Mouse (Mus musculus) stomach, postnatal 0 days (tissue): Measurements from ENCODE around the gene Tm6sf1. TPM values are rescaled to one million over a fixed set of nuclear protein-coding genes. Genes with fewer than 3 reads are reported as not detected.

ENCODE experiments used
- ATAC-seq: fragments of 200-750 bp; cut with Nextera tagmentation; 2 replicates; pipeline ENCODE4 v1.8.0; 2017; ENCODE audit not compliant: low FRiP score, low TSS enrichment
- DNase-seq: peaks from one replicate; pipeline ENCODE4 v3.0.0-alpha.2; 2016; ENCODE audit warnings: low spot score
- H3K27ac ChIP-seq: fragments of 300-500 bp; sonication (generic); replicated peaks from 2 replicates; pipeline ENCODE4 v1.5.1; 2014; ENCODE audit warnings: mild to moderate bottlenecking, control low read depth
- H3K27me3 ChIP-seq: fragments of 300-500 bp; sonication (generic); 2 replicates; pipeline ENCODE4 v1.6.1; 2014; ENCODE audit warnings: low read length; ENCODE audit not compliant: control insufficient read depth, insufficient read depth
- H3K36me3 ChIP-seq: fragments of 300-500 bp; sonication (generic); 2 replicates; pipeline ENCODE4 v1.6.1; 2014; ENCODE audit warnings: low read length, mixed read lengths; ENCODE audit not compliant: control insufficient read depth, insufficient read depth
- H3K4me1 ChIP-seq: fragments of 300-500 bp; sonication (generic); replicated peaks from 2 replicates; pipeline ENCODE4 v1.6.1; 2014; ENCODE audit warnings: antibody characterized with exemption; ENCODE audit not compliant: control insufficient read depth, insufficient read depth
- H3K4me2 ChIP-seq: fragments of 300-500 bp; sonication (generic); replicated peaks from 2 replicates; pipeline ENCODE4 v1.6.1; 2014; ENCODE audit warnings: low read depth, mild to moderate bottlenecking, control low read depth, moderate library complexity
- H3K4me3 ChIP-seq: fragments of 300-500 bp; sonication (generic); 2 replicates; pipeline ENCODE4 v1.5.1; 2014; ENCODE audit warnings: low read depth, low read length, control low read depth
- H3K9ac ChIP-seq: fragments of 300-500 bp; sonication (generic); 2 replicates; pipeline ENCODE4 v1.6.1; 2014; ENCODE audit warnings: mild to moderate bottlenecking, low read length, control low read depth, mixed read lengths
- H3K9me3 ChIP-seq: fragments of 300-500 bp; sonication (generic); 2 replicates; pipeline ENCODE4 v1.6.1; 2016; ENCODE audit warnings: low read length; ENCODE audit not compliant: control insufficient read depth
- CTCF ChIP-seq: IDR thresholded peaks from 2 replicates; pipeline ENCODE4 v1.5.1; 2016; ENCODE audit warnings: antibody characterized with exemption, low read depth, mild to moderate bottlenecking, moderate library complexity
- EP300 ChIP-seq: optimal IDR thresholded peaks from 2 replicates; pipeline ENCODE3; 2016; ENCODE audit warnings: antibody characterized with exemption
- WGBS: fragments of 180-500 bp; shearing (Covaris S2); extraction: QIAGEN DNeasy Blood & Tissue Kit; methylation state at CpG from one replicate; pipeline ENCODE4 v1.1.7; 2014; 5-methylcytosine and 5-hydroxymethylcytosine counted together
- polyA plus RNA-seq: library from polyadenylated mRNA; unstranded; fragments of >200 nt; fragmentation: Nextera tagmentation; extraction: Ambion mirVana; gene quantifications from 2 replicates; pipeline ENCODE4 v1.2.1, GENCODE M21; 2015

Tm6sf1 gene
- polyA plus RNA-seq, 1 experiment from 2014 or later, result 5.2 TPM

DNA sequence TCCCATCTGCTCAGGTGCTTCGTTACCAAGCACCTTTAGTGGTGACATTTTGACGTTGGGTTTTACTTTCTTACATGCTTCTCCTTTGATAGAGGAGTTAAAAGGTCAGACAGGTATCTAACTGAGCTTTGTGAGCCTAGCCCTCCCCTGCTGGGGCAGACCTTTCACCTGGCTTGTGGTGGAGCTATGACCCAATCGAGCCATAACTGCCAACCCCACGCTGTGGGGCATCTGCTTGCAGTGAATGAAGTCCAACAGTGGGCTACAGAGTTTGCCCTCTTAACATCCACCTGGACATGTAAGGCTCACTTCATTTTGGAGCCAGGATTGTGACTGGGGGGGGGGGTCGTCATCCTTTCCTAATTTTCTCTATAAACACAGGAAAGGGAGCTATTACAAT is 21.5 kb downstream of the Tm6sf1 start:
- Histone ChIP-seq H3K9me3 (no peaks in the 10 kb centered on the region), H3K9ac (no peak overlapping the region), H3K27ac (no peak overlapping the region), H3K4me2 (no peak overlapping the region), H3K4me1 (no peaks in the 10 kb centered on the region), H3K36me3 (no peaks in the 10 kb centered on the region), H3K4me3 (no peak overlapping the region), H3K27me3 (no peaks in the 10 kb centered on the region)
- DNase-seq (no peak), ATAC-seq (no peak)
- TF ChIP-seq EP300 (no peak), CTCF (no peak)
- WGBS, result 73% methylated on average over 5 of the region's 5 CpGs

DNA sequence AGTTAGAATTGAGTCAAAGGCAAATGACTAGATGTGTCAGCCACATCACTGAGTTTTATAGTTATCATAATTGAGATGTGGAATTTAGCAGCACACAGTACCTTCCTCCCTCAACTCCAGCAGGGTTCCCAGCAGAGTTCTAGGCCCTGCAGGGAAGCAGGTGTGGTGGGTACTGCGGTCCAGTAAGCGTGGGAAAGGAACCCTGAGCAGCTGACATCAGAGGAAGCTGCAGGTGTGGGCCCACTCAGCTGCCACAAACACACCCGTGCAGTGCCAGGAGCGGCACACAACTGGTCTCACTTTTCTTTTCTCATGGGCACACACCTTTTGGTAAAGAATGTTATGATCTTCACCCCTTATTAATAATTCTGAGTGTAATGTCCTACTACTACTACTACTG is 22.0 kb downstream of the Tm6sf1 start:
- Histone ChIP-seq H3K4me2 (no peak overlapping the region), H3K9me3 (no peaks in the 10 kb centered on the region), H3K27ac (no peak overlapping the region), H3K27me3 (no peaks in the 10 kb centered on the region), H3K4me3 (no peak overlapping the region), H3K36me3 (no peaks in the 10 kb centered on the region), H3K4me1 (no peaks in the 10 kb centered on the region), H3K9ac (no peak overlapping the region)
- DNase-seq (no peak), ATAC-seq (no peak)
- WGBS, result 82% methylated on average over 4 of the region's 4 CpGs
- TF ChIP-seq CTCF, result no peak
- no peak for TF ChIP-seq EP300

DNA sequence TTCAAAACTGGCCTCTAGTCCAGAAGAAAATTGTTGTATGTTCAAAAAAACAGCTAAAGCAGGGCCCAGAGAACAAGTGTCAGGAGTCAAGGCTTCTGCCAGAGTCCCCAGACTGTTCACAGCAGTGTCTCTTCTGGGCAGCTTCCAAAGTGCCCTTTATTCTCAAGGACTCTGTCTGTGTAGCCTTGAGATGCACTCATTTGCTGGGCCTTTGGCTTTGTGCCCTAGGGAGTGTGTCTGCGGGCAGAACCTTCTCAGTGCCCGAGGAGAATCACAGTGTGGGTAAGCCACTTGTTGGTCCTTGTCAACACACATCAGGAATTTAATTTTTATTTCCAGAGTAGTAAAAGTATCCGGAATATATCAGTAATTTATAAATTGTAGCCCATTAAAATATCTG is 22.8 kb downstream of the Tm6sf1 start:
- Histone ChIP-seq H3K9ac (no peak overlapping the region), H3K27me3 (no peaks in the 10 kb centered on the region), H3K27ac (no peak overlapping the region), H3K9me3 (no peaks in the 10 kb centered on the region), H3K36me3 (no peaks in the 10 kb centered on the region), H3K4me2 (no peak overlapping the region), H3K4me3 (no peak overlapping the region), H3K4me1 (no peaks in the 10 kb centered on the region)
- DNase-seq, result no peak
- no peak for ATAC-seq
- 64% methylated on average over 3 of the region's 3 CpGs for WGBS
- TF ChIP-seq CTCF, result no peak
- TF ChIP-seq EP300, result no peak

DNA sequence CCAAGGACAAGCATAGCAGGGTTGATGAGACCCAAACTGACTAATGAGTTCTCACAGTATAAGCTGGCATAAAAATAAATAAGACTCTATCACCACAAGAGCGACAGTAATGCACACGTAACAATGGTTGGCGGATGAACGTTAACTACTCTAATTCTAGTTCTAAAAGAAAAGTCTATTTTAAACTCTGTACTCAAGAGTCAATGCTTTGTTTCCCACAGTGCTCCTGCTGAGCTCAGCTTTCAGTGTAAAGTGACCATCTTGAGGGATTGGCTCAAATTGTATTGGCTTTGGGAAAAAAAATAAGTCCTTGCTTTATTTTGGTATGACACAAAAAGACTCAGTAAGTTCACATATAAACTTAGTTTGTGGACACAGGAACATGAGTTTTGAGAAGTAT is 26.3 kb downstream of the Tm6sf1 start:
- no peaks in the 10 kb centered on the region for H3K36me3 ChIP-seq
- DNase-seq (no peak), ATAC-seq (no peak)
- H3K27me3 ChIP-seq, result no peaks in the 10 kb centered on the region
- TF ChIP-seq CTCF (no peak), EP300 (no peak)
- no peak overlapping the region for H3K4me3 ChIP-seq
- no peak overlapping the region for H3K9ac ChIP-seq
- no peaks in the 10 kb centered on the region for H3K9me3 ChIP-seq
- no peak overlapping the region for H3K4me2 ChIP-seq
- no peak overlapping the region for H3K27ac ChIP-seq
- no peaks in the 10 kb centered on the region for H3K4me1 ChIP-seq
- 83% methylated on average over 4 of the region's 4 CpGs for WGBS

DNA sequence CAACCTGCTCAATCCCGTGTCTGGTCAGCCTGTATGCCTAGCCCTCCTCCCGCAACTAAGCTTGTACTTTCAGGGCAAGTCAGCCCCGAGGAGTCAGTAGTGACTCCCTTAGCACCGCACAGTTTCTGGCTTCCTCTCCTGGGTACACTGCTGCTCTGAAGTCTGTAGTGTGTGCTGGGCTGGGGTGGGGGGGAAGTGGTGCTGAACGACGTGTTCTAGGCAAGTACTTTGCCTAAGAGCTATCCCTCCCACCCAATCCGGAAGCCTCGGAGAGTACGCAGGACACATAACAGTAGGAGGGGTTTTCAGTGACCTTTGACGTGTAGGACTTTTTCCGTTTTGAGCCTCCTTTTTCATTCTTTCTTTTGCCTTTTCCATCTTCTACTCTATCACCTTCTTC is 40.6 kb downstream of the Tm6sf1 start:
- no peak overlapping the region for H3K27ac ChIP-seq
- no peak overlapping the region for H3K4me2 ChIP-seq
- DNase-seq (no peak), ATAC-seq (no peak)
- H3K4me1 ChIP-seq, result no peaks in the 10 kb centered on the region
- no peaks in the 10 kb centered on the region for H3K9me3 ChIP-seq
- H3K27me3 ChIP-seq, result no peaks in the 10 kb centered on the region
- no peaks in the 10 kb centered on the region for H3K36me3 ChIP-seq
- WGBS, result 58% methylated on average over 11 of the region's 11 CpGs
- no peak overlapping the region for H3K9ac ChIP-seq
- H3K4me3 ChIP-seq, result no peak overlapping the region
- no peak for TF ChIP-seq CTCF
- no peak for TF ChIP-seq EP300

DNA sequence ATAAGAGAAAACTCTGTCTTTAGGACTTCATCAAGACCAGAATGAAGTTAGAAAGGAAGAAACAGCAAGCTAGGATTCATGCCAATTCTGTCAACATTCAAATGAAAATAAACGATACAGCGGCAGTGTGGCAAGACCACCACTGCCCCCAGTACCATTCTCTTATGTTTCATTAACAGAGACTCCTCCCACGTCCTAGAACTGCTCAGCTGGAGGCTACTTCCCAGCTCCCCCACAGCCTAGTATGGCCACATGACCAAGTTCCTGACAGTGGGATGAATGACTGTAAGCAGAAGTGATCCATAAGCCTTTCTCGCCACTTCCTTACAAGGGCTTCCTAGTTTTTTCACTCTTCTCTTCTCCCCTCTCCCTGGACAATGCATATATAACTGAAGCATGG is 45.3 kb downstream of the Tm6sf1 start:
- WGBS, result 54% methylated on average over 4 of the region's 4 CpGs
- Histone ChIP-seq H3K9ac (no peak overlapping the region), H3K36me3 (no peaks in the 10 kb centered on the region), H3K27ac (no peak overlapping the region), H3K4me3 (no peak overlapping the region), H3K4me1 (no peaks in the 10 kb centered on the region), H3K9me3 (no peaks in the 10 kb centered on the region), H3K27me3 (no peaks in the 10 kb centered on the region), H3K4me2 (no peak overlapping the region)
- ATAC-seq (no peak), DNase-seq (no peak)
- TF ChIP-seq CTCF, result no peak
- TF ChIP-seq EP300, result no peak

DNA sequence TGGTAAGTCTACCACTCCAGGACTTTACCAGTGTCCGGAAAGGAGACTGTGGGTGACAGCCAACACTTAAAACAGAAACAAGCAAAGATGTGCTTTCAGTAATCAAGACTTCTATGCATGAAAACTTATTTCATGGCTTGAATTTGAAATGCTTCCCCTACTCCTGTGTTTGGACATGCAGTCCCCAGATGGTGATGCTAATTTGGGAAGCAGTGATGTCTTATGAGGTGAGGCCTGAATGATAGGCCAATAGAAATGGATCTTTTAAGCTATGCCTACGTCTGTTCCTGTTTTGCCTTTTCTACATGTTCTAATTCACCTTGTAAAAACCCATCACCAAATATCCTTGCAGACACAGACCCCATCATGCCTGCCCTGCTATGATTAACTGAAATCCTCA is 46.1 kb downstream of the Tm6sf1 start:
- no peak for DNase-seq
- Histone ChIP-seq H3K4me2 (no peak overlapping the region), H3K9ac (no peak overlapping the region), H3K4me1 (no peaks in the 10 kb centered on the region), H3K27me3 (no peaks in the 10 kb centered on the region), H3K4me3 (no peak overlapping the region), H3K9me3 (no peaks in the 10 kb centered on the region), H3K36me3 (no peaks in the 10 kb centered on the region), H3K27ac (no peak overlapping the region)
- TF ChIP-seq EP300, result no peak
- no peak for TF ChIP-seq CTCF
- no peak for ATAC-seq
- WGBS, result 83% methylated on average over 2 of the region's 2 CpGs
